Mouse (Mus musculus) ES-Bruce4 (cell line): ENCODE data around the gene Exosc10. TPM values are rescaled to one million over a fixed set of nuclear protein-coding genes. Genes with fewer than 3 reads are reported as not detected.

Experiments
- H3K27ac ChIP-seq: 2 replicates; pipeline ENCODE4 v1.5.1; 2012; ENCODE audit warnings: low read length, inconsistent platforms; ENCODE audit not compliant: insufficient read depth
- H3K27me3 ChIP-seq: 2 replicates; pipeline ENCODE4 v1.6.1; 2012; ENCODE audit warnings: mild to moderate bottlenecking, low read length, inconsistent platforms; ENCODE audit not compliant: control insufficient read depth, poor library complexity, insufficient read depth, severe bottlenecking
- H3K36me3 ChIP-seq: 2 replicates; pipeline ENCODE4 v1.6.1; 2012; ENCODE audit warnings: inconsistent platforms, mild to moderate bottlenecking, low read length, moderate library complexity; ENCODE audit not compliant: control insufficient read depth, poor library complexity, insufficient read depth, severe bottlenecking
- H3K4me1 ChIP-seq: one replicate; pipeline ENCODE4 v1.8.1; 2011; ENCODE audit warnings: low read length; ENCODE audit not compliant: control insufficient read depth, insufficient read depth
- H3K4me3 ChIP-seq: 2 replicates; pipeline ENCODE4 v1.5.1; 2011; ENCODE audit warnings: low read depth, mild to moderate bottlenecking, low read length
- H3K9ac ChIP-seq: 2 replicates; pipeline ENCODE4 v1.6.1; 2012; ENCODE audit warnings: low read depth, mild to moderate bottlenecking, inconsistent platforms; ENCODE audit not compliant: poor library complexity, severe bottlenecking
- H3K9me3 ChIP-seq: replicated peaks from 2 replicates; pipeline ENCODE4 v1.6.1; 2012; ENCODE audit warnings: mild to moderate bottlenecking, low read length, inconsistent platforms; ENCODE audit not compliant: control insufficient read depth, poor library complexity, insufficient read depth, severe bottlenecking
- CTCF ChIP-seq: IDR thresholded peaks from one replicate; pipeline ENCODE4 v1.8.1; 2011; ENCODE audit warnings: low read depth, low read length
- EP300 ChIP-seq: IDR thresholded peaks from 2 replicates; pipeline ENCODE4 v1.6.1; 2011; ENCODE audit warnings: low read depth, low read length; ENCODE audit not compliant: insufficient read depth
- POLR2A ChIP-seq: IDR thresholded peaks from one replicate; pipeline ENCODE4 v1.8.1; 2011; ENCODE audit warnings: low read length; ENCODE audit not compliant: insufficient read depth
- polyA plus RNA-seq: library from polyadenylated mRNA; stranded (reverse); fragments of >200 nt; gene quantifications from 2 replicates; pipeline ENCODE4 v1.2.4, GENCODE M21; 2011; ENCODE audit warnings: low read depth; ENCODE audit not compliant: missing spikeins, insufficient read depth, insufficient read length

Gene Exosc10
- polyA plus RNA-seq, 1 experiment = 52.8 TPM

- peaks cover 37% of the 10 kb centered on the region for H3K36me3 ChIP-seq
- H3K27me3 ChIP-seq = no peaks in the 10 kb centered on the region
- TF ChIP-seq CTCF = no peak
- TF ChIP-seq EP300 = no peak
- no peak for TF ChIP-seq POLR2A
- H3K4me1 ChIP-seq = no peaks in the 10 kb centered on the region
- H3K9me3 ChIP-seq = no peaks in the 10 kb centered on the region
- H3K27ac ChIP-seq = no peak overlapping the region
- H3K4me3 ChIP-seq = peak overlapping the region; percentile 93
- H3K9ac ChIP-seq = peak overlapping the region; percentile 85
Observed at GRCm38 (mm10) chr4:148591637-148592380, 33.6 kb downstream of the Exosc10 start.

GRCm38 (mm10) chr4:148593996-148594395 is 35.8 kb downstream of the Exosc10 start:
- H3K27me3 ChIP-seq = no peaks in the 10 kb centered on the region
- H3K4me1 ChIP-seq = no peaks in the 10 kb centered on the region
- no peak overlapping the region for H3K4me3 ChIP-seq
- H3K9me3 ChIP-seq = no peaks in the 10 kb centered on the region
- TF ChIP-seq POLR2A (no peak), CTCF (no peak), EP300 (no peak)
- peaks cover 40% of the 10 kb centered on the region for H3K36me3 ChIP-seq
- no peak overlapping the region for H3K9ac ChIP-seq
- H3K27ac ChIP-seq = no peak overlapping the region

- no peaks in the 10 kb centered on the region for H3K9me3 ChIP-seq
- H3K36me3 ChIP-seq = peaks cover 40% of the 10 kb centered on the region
- no peak overlapping the region for H3K4me3 ChIP-seq
- H3K4me1 ChIP-seq = peaks cover 5% of the 10 kb centered on the region
- no peak overlapping the region for H3K9ac ChIP-seq
- H3K27ac ChIP-seq = no peak overlapping the region
- H3K27me3 ChIP-seq = no peaks in the 10 kb centered on the region
- no peak for TF ChIP-seq CTCF
- TF ChIP-seq POLR2A = no peak
- TF ChIP-seq EP300 = no peak
Observed at GRCm38 (mm10) chr4:148595916-148596315, 37.7 kb downstream of the Exosc10 start.

- Histone ChIP-seq H3K27ac (no peak overlapping the region), H3K27me3 (no peaks in the 10 kb centered on the region), H3K4me3 (no peak overlapping the region), H3K9me3 (no peaks in the 10 kb centered on the region), H3K9ac (no peak overlapping the region), H3K4me1 (peaks cover 6% of the 10 kb centered on the region), H3K36me3 (peaks cover 40% of the 10 kb centered on the region)
- TF ChIP-seq CTCF (no peak), EP300 (no peak), POLR2A (no peak)
Observed at GRCm38 (mm10) chr4:148596731-148597130, 38.5 kb downstream of the Exosc10 start.

GRCm38 (mm10) chr4:148598826-148599225 is 40.6 kb downstream of the Exosc10 start:
- no peaks in the 10 kb centered on the region for H3K27me3 ChIP-seq
- no peaks in the 10 kb centered on the region for H3K9me3 ChIP-seq
- TF ChIP-seq EP300 (no peak), POLR2A (no peak), CTCF (no peak)
- H3K27ac ChIP-seq = 0 out of 2 replicates have a peak overlapping the region, but pooled peaks have one; percentile 8
- H3K4me3 ChIP-seq = no peak overlapping the region
- H3K36me3 ChIP-seq = peaks cover 31% of the 10 kb centered on the region
- H3K9ac ChIP-seq = no peak overlapping the region
- peaks cover 14% of the 10 kb centered on the region for H3K4me1 ChIP-seq

- Histone ChIP-seq H3K36me3 (peaks cover 16% of the 10 kb centered on the region), H3K27me3 (no peaks in the 10 kb centered on the region), H3K4me3 (no peak overlapping the region), H3K27ac (peak overlapping the region; percentile 42), H3K9me3 (no peaks in the 10 kb centered on the region), H3K9ac (no peak overlapping the region), H3K4me1 (peaks cover 17% of the 10 kb centered on the region)
- TF ChIP-seq POLR2A (no peak), EP300 (peak; percentile 96)
Observed at GRCm38 (mm10) chr4:148600316-148600715, 42.1 kb downstream of the Exosc10 start.
